Mouse (Mus musculus) midbrain, postnatal 0 days (tissue): ENCODE results near the gene Ankrd65. TPM values are rescaled to one million over a fixed set of nuclear protein-coding genes. Genes with fewer than 3 reads are reported as not detected.

Source experiments
- ATAC-seq: fragments of 200-750 bp; cut with Nextera tagmentation; 2 replicates; pipeline ENCODE4 v1.8.0; 2017; ENCODE audit warnings: moderate number of reproducible peaks, mild to moderate bottlenecking, moderate TSS enrichment, moderate library complexity; ENCODE audit not compliant: low FRiP score
- DNase-seq: peaks from one replicate; pipeline ENCODE4 v3.0.0-alpha.2; 2015; ENCODE audit warnings: low spot score
- H3K27ac ChIP-seq: fragments of 300-500 bp; sonication (generic); 2 replicates; pipeline ENCODE4 v1.5.1; 2014; ENCODE audit warnings: low read depth, mild to moderate bottlenecking, low read length, mixed read lengths
- H3K27me3 ChIP-seq: fragments of 300-500 bp; sonication (generic); 2 replicates; pipeline ENCODE4 v1.6.1; 2014; ENCODE audit warnings: low read length, control low read depth, mixed read lengths; ENCODE audit not compliant: insufficient read depth
- H3K36me3 ChIP-seq: fragments of 300-500 bp; sonication (generic); 2 replicates; pipeline ENCODE4 v1.6.1; 2014; ENCODE audit warnings: low read length, control low read depth, mixed read lengths; ENCODE audit not compliant: insufficient read depth
- H3K4me1 ChIP-seq: fragments of 300-500 bp; sonication (generic); 2 replicates; pipeline ENCODE4 v1.6.1; 2014; ENCODE audit warnings: mild to moderate bottlenecking, control low read depth, antibody characterized with exemption, low read length, mixed read lengths; ENCODE audit not compliant: insufficient read depth
- H3K4me2 ChIP-seq: fragments of 300-500 bp; sonication (generic); 2 replicates; pipeline ENCODE4 v1.6.1; 2014; ENCODE audit warnings: low read depth, mild to moderate bottlenecking, low read length, mixed read lengths; ENCODE audit not compliant: poor library complexity, severe bottlenecking
- H3K4me3 ChIP-seq: fragments of 300-500 bp; sonication (generic); 2 replicates; pipeline ENCODE4 v1.5.1; 2014; ENCODE audit warnings: low read depth, mild to moderate bottlenecking, low read length, moderate library complexity
- H3K9ac ChIP-seq: fragments of 300-500 bp; sonication (generic); replicated peaks from 2 replicates; pipeline ENCODE4 v1.6.1; 2014; ENCODE audit warnings: mild to moderate bottlenecking, low read length, moderate library complexity, mixed read lengths; ENCODE audit not compliant: poor library complexity, severe bottlenecking
- H3K9me3 ChIP-seq: fragments of 300-500 bp; sonication (generic); 2 replicates; pipeline ENCODE4 v1.6.1; 2016; ENCODE audit warnings: low read length, control low read depth
- CTCF ChIP-seq: IDR thresholded peaks from 2 replicates; pipeline ENCODE4 v1.5.1; 2016; ENCODE audit warnings: antibody characterized with exemption, mild to moderate bottlenecking
- WGBS: fragments of 180-500 bp; shearing (Covaris S2); extraction: QIAGEN DNeasy Blood & Tissue Kit; methylation state at CpG from one replicate; pipeline ENCODE4 v1.1.7; 2014; 5-methylcytosine and 5-hydroxymethylcytosine counted together
- polyA plus RNA-seq: library from polyadenylated mRNA; unstranded; fragments of >200 nt; fragmentation: Nextera tagmentation; extraction: Ambion mirVana; gene quantifications from 2 replicates; pipeline ENCODE4 v1.2.1, GENCODE M21; 2015
- total RNA-seq: library from RNA; depleted of rRNA; stranded (reverse); fragments of >200 nt; gene quantifications from 2 replicates; pipeline ENCODE4 v1.2.3, GENCODE M21; 2014

Gene Ankrd65
- total and polyA plus RNA-seq, 2 experiments from 2014 or later, result not detected

- 95% methylated on average over 1 of the region's 1 CpGs for WGBS
- no peak for TF ChIP-seq CTCF
- no peak overlapping the region for H3K27ac ChIP-seq
- no peaks in the 10 kb centered on the region for H3K27me3 ChIP-seq
- no peak overlapping the region for H3K9ac ChIP-seq
- peaks cover 3% of the 10 kb centered on the region; the same call in 1 of the 2 replicates for H3K36me3 ChIP-seq
- peaks cover 7% of the 10 kb centered on the region; the same call in 1 of the 2 replicates for H3K4me1 ChIP-seq
- ATAC-seq (no peak), DNase-seq (no peak)
- H3K4me3 ChIP-seq, result no peak overlapping the region
- no peak overlapping the region for H3K4me2 ChIP-seq
- H3K9me3 ChIP-seq, result no peaks in the 10 kb centered on the region
Measured at GRCm38 (mm10) chr4:155802075-155802474, 11.8 kb downstream of the Ankrd65 start.

- peaks cover 9% of the 10 kb centered on the region for H3K36me3 ChIP-seq
- peaks cover 7% of the 10 kb centered on the region; the same call in 1 of the 2 replicates for H3K4me1 ChIP-seq
- H3K27ac ChIP-seq, result peak within 1 kb of the TSS; percentile 77
- H3K27me3 ChIP-seq, result no peaks in the 10 kb centered on the region
- peak; percentile 48 for TF ChIP-seq CTCF
- WGBS, result 8% methylated on average over 12 of the region's 12 CpGs
- H3K4me3 ChIP-seq, result peak within 1 kb of the TSS; percentile 61
- DNase-seq (peak; percentile 32), ATAC-seq (0 out of 2 replicates have a peak, but pooled peaks have one; percentile 31)
- H3K9ac ChIP-seq, result peak within 1 kb of the TSS; percentile 89
- peak within 1 kb of the TSS; percentile 57 for H3K4me2 ChIP-seq
- H3K9me3 ChIP-seq, result no peaks in the 10 kb centered on the region
Measured at GRCm38 (mm10) chr4:155802741-155803339, 12.6 kb downstream of the Ankrd65 start, which contains the start of gene Mrpl20. Gene Mrpl20, plus strand, starts transcription at chr4:155802878.

- Histone ChIP-seq H3K4me1 (peaks cover 7% of the 10 kb centered on the region; the same call in 1 of the 2 replicates), H3K27ac (peak overlapping the region; percentile 77), H3K4me3 (peak overlapping the region; percentile 61), H3K36me3 (peaks cover 15% of the 10 kb centered on the region), H3K9ac (peak overlapping the region; percentile 89), H3K9me3 (no peaks in the 10 kb centered on the region), H3K4me2 (peak overlapping the region; percentile 57), H3K27me3 (no peaks in the 10 kb centered on the region)
- DNase-seq, result peak; percentile 97
- WGBS, result under 1% methylated on average over 58 of the region's 58 CpGs
- ATAC-seq, result peak; percentile 98
- TF ChIP-seq CTCF, result 0 out of 2 replicates have a peak, but pooled peaks have one; percentile 6
Measured at GRCm38 (mm10) chr4:155803340-155804041, 13.3 kb downstream of the Ankrd65 start.

GRCm38 (mm10) chr4:155807841-155808240, 17.6 kb downstream of the Ankrd65 start:
- ATAC-seq (no peak), DNase-seq (no peak)
- Histone ChIP-seq H3K9me3 (no peaks in the 10 kb centered on the region), H3K36me3 (peaks cover 40% of the 10 kb centered on the region), H3K4me1 (peaks cover 7% of the 10 kb centered on the region; the same call in 1 of the 2 replicates), H3K9ac (no peak overlapping the region), H3K27me3 (no peaks in the 10 kb centered on the region), H3K27ac (no peak overlapping the region), H3K4me3 (no peak overlapping the region), H3K4me2 (no peak overlapping the region)
- WGBS, result 91% methylated on average over 3 of the region's 3 CpGs
- TF ChIP-seq CTCF, result no peak

GRCm38 (mm10) chr4:155811929-155812664, 21.9 kb downstream of the Ankrd65 start, which contains the start of gene Ccnl2:
Gene Ccnl2, plus strand, starts transcription at chr4:155812489.
- Histone ChIP-seq H3K36me3 (peaks cover 53% of the 10 kb centered on the region), H3K9ac (peak within 1 kb of the TSS; percentile 100), H3K4me2 (peak within 1 kb of the TSS; percentile 84), H3K4me3 (peak within 1 kb of the TSS; percentile 92), H3K9me3 (no peaks in the 10 kb centered on the region), H3K4me1 (peaks cover 7% of the 10 kb centered on the region; the same call in 1 of the 2 replicates), H3K27me3 (no peaks in the 10 kb centered on the region), H3K27ac (peak within 1 kb of the TSS; percentile 94)
- peak; percentile 99 for ATAC-seq
- TF ChIP-seq CTCF, result no peak
- DNase-seq, result peak; percentile 98
- WGBS, result under 1% methylated on average over 46 of the region's 60 CpGs
